ENCODE assay signal across 25 mouse cellular contexts in genomic region chr7:116816494-116816893, GRCm38 (mm10).
DNase-seq lines count a peak whose midpoint lies in the region; ATAC-seq lines count a peak whose summit lies in the region.
"Had no signal": no experiment of that assay in that cellular context is flagged by ENCODE, and none has a peak within 500 bp of the region (broad histone marks: within the 10 kb centered on the region; RNA-seq: fewer than 3 reads in every experiment).

No protein-coding gene starts in this region.

- intact Hi-C loops in left cerebral cortex, postnatal 25 days (cut with DNase I): no loop called here
- intact Hi-C loops in left cerebral cortex, postnatal 4 days (cut with DNase I): no loop called here

- no peaks in the 10 kb centered on the region for H3K9me3 ChIP-seq in midbrain, embryonic 14.5 days (ENCODE audit: control insufficient read depth, low read length)
- H3K9me3 ChIP-seq: embryonic facial prominence, embryonic 12.5 days; embryonic facial prominence, embryonic 15.5 days; hindbrain, embryonic 12.5 days; hindbrain, embryonic 15.5 days had no signal

- no peaks in the 10 kb centered on the region for H3K27me3 ChIP-seq in midbrain, embryonic 14.5 days (ENCODE audit: control insufficient read depth, insufficient read depth, low read length)
- H3K27me3 ChIP-seq: CH12.LX; embryonic facial prominence, embryonic 12.5 days; embryonic facial prominence, embryonic 15.5 days; hindbrain, embryonic 12.5 days; hindbrain, embryonic 15.5 days; Patski had no signal

- WGBS in midbrain, embryonic 14.5 days: 94% methylated on average over 2 of the region's 2 CpGs

- H3K36me3 ChIP-seq in midbrain, embryonic 14.5 days (ENCODE audit: control insufficient read depth, insufficient read depth, low read length): no peaks in the 10 kb centered on the region
- H3K36me3 ChIP-seq: embryonic facial prominence, embryonic 12.5 days; embryonic facial prominence, embryonic 15.5 days; G1E; hindbrain, embryonic 12.5 days; hindbrain, embryonic 15.5 days had no signal

- H3K9ac ChIP-seq in midbrain, embryonic 14.5 days (replicated peaks; ENCODE audit: low read length): no peak overlapping the region
- H3K9ac ChIP-seq: embryonic facial prominence, embryonic 12.5 days; embryonic facial prominence, embryonic 15.5 days; forebrain, postnatal 0 days; hindbrain, embryonic 12.5 days; hindbrain, embryonic 15.5 days had no signal

- peak; percentile 14 to 32 for DNase-seq in frontal cortex, adult 2 months (ENCODE audit: extremely low spot score in 1 of 2, low spot score in 1 of 2)
- DNase-seq in frontal cortex, postnatal 25 days (ENCODE audit: low spot score in 2 of 2): no peak
- peak; percentile 6 to 58 for DNase-seq in left cerebral cortex, postnatal 25 days (ENCODE audit: low spot score in 2 of 2)
- no peak for DNase-seq in left cerebral cortex, postnatal 4 days
- DNase-seq in brain, adult 2 months (ENCODE audit: low read depth, low spot score): peak; percentile 39
- DNase-seq in midbrain, embryonic 14.5 days: no peak
- DNase-seq: adrenal gland, postnatal 10 days; adrenal gland, postnatal 36 days; B cell, adult 2 months; cerebellum, adult 11 months; cerebellum, adult 2 months; cerebellum, adult 9-11 months; cerebellum, postnatal 25 days; forebrain, postnatal 0 days; gastrocnemius, postnatal 10 days; gastrocnemius, postnatal 36 days had no signal

- H3K4me3 ChIP-seq in midbrain, embryonic 14.5 days (replicated peaks; ENCODE audit: low read depth, low read length): no peak overlapping the region
- H3K4me3 ChIP-seq: embryonic facial prominence, embryonic 12.5 days; embryonic facial prominence, embryonic 15.5 days; hindbrain, embryonic 12.5 days; hindbrain, embryonic 15.5 days had no signal

- H3K27ac ChIP-seq in midbrain, embryonic 14.5 days (replicated peaks; ENCODE audit: low read depth, low read length): no peak overlapping the region
- H3K27ac ChIP-seq: embryonic facial prominence, embryonic 12.5 days; embryonic facial prominence, embryonic 15.5 days; hindbrain, embryonic 12.5 days; hindbrain, embryonic 15.5 days had no signal

- no peaks in the 10 kb centered on the region for H3K4me1 ChIP-seq in midbrain, embryonic 14.5 days (ENCODE audit: control insufficient read depth, insufficient read depth, low read length)
- H3K4me1 ChIP-seq: embryonic facial prominence, embryonic 12.5 days; embryonic facial prominence, embryonic 15.5 days; hindbrain, embryonic 12.5 days; hindbrain, embryonic 15.5 days had no signal

- no peak for ATAC-seq in midbrain, embryonic 14.5 days (ENCODE audit: low FRiP score, low TSS enrichment)
- ATAC-seq: forebrain, embryonic 14.5 days; forebrain, postnatal 0 days; intestine, postnatal 0 days; Patski had no signal

- no peak overlapping the region for H3K4me2 ChIP-seq in midbrain, embryonic 14.5 days (ENCODE audit: low read length)
- H3K4me2 ChIP-seq: embryonic facial prominence, embryonic 12.5 days; embryonic facial prominence, embryonic 15.5 days; hindbrain, embryonic 12.5 days; hindbrain, embryonic 15.5 days had no signal

Comparison
In these comparisons a context has a peak if more than half of its experiments do, and no peak if none do; other contexts are left out.
1. DNase-seq: peak in frontal cortex, adult 2 months (2 of 2), left cerebral cortex, postnatal 25 days (2 of 2) and brain, adult 2 months (single experiment); none in frontal cortex, postnatal 25 days (0 of 2), left cerebral cortex, postnatal 4 days (single experiment) and midbrain, embryonic 14.5 days (single experiment).